Mouse (Mus musculus) ES-E14 (cell line): ENCODE measurements around the gene Nfatc4. TPM values are rescaled to one million over a fixed set of nuclear protein-coding genes. Genes with fewer than 3 reads are reported as not detected.

Source experiments
- DNase-seq: peaks from one replicate; pipeline ENCODE4 v3.0.0-alpha.2; 2013; ENCODE audit warnings: low read depth, low spot score
- H3K27ac ChIP-seq: 2 replicates; pipeline ENCODE4 v1.5.1; 2012; ENCODE audit warnings: low read depth, mild to moderate bottlenecking, low read length, moderate library complexity, mixed read lengths; ENCODE audit not compliant: poor library complexity, insufficient read depth, severe bottlenecking
- H3K36me3 ChIP-seq: 2 replicates; pipeline ENCODE4 v1.6.1; 2012; ENCODE audit warnings: mild to moderate bottlenecking, low read length, moderate library complexity, mixed read lengths; ENCODE audit not compliant: control insufficient read depth, poor library complexity, insufficient read depth, severe bottlenecking
- H3K4me1 ChIP-seq, 2 experiments: fragments of 150-350 bp in 1 of 2; sonication (generic) in 1 of 2; 2 replicates each; pipeline ENCODE4 v1.6.1; 2012; ENCODE audit warnings: low read length in 2 of 2, mild to moderate bottlenecking in 1 of 2, mixed read lengths in 1 of 2; ENCODE audit not compliant: control insufficient read depth in 2 of 2, insufficient read depth in 2 of 2, poor library complexity in 1 of 2
- H3K4me3 ChIP-seq, 2 experiments: fragments of 150-350 bp in 1 of 2; sonication (generic) in 1 of 2; 2 replicates each; pipeline ENCODE4 v1.5.1; 2012; ENCODE audit warnings: low read length in 2 of 2, low read depth in 1 of 2, mild to moderate bottlenecking in 1 of 2, mixed read lengths in 1 of 2; ENCODE audit not compliant: insufficient read depth in 1 of 2, poor library complexity in 1 of 2, severe bottlenecking in 1 of 2
- H3K9ac ChIP-seq: 2 replicates; pipeline ENCODE4 v1.6.1; 2012; ENCODE audit warnings: low read depth, mild to moderate bottlenecking, low read length, mixed read lengths; ENCODE audit not compliant: poor library complexity, insufficient read depth, severe bottlenecking
- H3K9me3 ChIP-seq: fragments of 150-350 bp; sonication (generic); 2 replicates; pipeline ENCODE4 v1.6.1; 2012; ENCODE audit warnings: low read depth, mild to moderate bottlenecking, low read length; ENCODE audit not compliant: control insufficient read depth, insufficient read depth
- CHD2 ChIP-seq: IDR thresholded peaks from 2 replicates; pipeline ENCODE4 v1.6.1; 2014; ENCODE audit warnings: mild to moderate bottlenecking, low read depth, low read length, inconsistent platforms
- HCFC1 ChIP-seq: IDR thresholded peaks from 2 replicates; pipeline ENCODE4 v1.6.1; 2012; ENCODE audit warnings: low read length, inconsistent platforms, borderline replicate concordance; ENCODE audit not compliant: insufficient read depth
- MAFK ChIP-seq: IDR thresholded peaks from 2 replicates; pipeline ENCODE4 v1.6.1; 2014; ENCODE audit warnings: mild to moderate bottlenecking, low read depth, low read length, inconsistent platforms; ENCODE audit not compliant: insufficient read depth
- ZC3H11A ChIP-seq: IDR thresholded peaks from 2 replicates; pipeline ENCODE4 v1.6.1; 2012; ENCODE audit warnings: low read depth, mild to moderate bottlenecking, inconsistent platforms, low read length, borderline replicate concordance
- ZNF384 ChIP-seq: IDR thresholded peaks from 2 replicates; pipeline ENCODE4 v1.6.1; 2012; ENCODE audit warnings: low read depth, low read length, inconsistent platforms
- in situ Hi-C, 2 experiments: fragments of 600-800 bp; cut with MboI; formaldehyde crosslinking; loops; one replicate each; pipeline ENCODE4 v1.15.1; 2025; ENCODE audit warnings: low sequenced_read_pairs in 2 of 2, inconsistent platforms in 1 of 2; ENCODE audit not compliant: unreplicated experiment in 2 of 2
- total RNA-seq: library from RNA; depleted of rRNA; stranded (reverse); fragments of 300-350 nt; gene quantifications from 2 replicates; pipeline ENCODE4 v1.2.3, GENCODE M21; 2012

Nfatc4 gene
- total RNA-seq, 1 experiment, result 6.4 TPM

GRCm38 (mm10) chr14:55869538-55869937, 46.6 kb downstream of the Nfatc4 start:
- Histone ChIP-seq H3K9me3 (no peaks in the 10 kb centered on the region), H3K4me1 (peaks cover 1 to 13% of the 10 kb centered on the region in 2 experiments), H3K27ac (no peak overlapping the region; the same call in 1 of the 2 replicates), H3K4me3 (no peak overlapping the region), H3K9ac (no peak overlapping the region), H3K36me3 (peaks cover 33% of the 10 kb centered on the region)
- in situ Hi-C loops, result no loop called here
- DNase-seq, result no peak
- TF ChIP-seq CHD2 (no peak), ZNF384 (no peak), MAFK (no peak), HCFC1 (no peak), ZC3H11A (no peak)

- H3K9me3 ChIP-seq, result no peaks in the 10 kb centered on the region
- no peak for DNase-seq
- H3K9ac ChIP-seq, result no peak overlapping the region
- no peak for TF ChIP-seq ZNF384
- TF ChIP-seq MAFK, result no peak
- no peak for TF ChIP-seq CHD2
- no peak for TF ChIP-seq ZC3H11A
- no peak for TF ChIP-seq HCFC1
- H3K27ac ChIP-seq, result no peak overlapping the region
- peaks cover 20% of the 10 kb centered on the region for H3K36me3 ChIP-seq
- H3K4me1 ChIP-seq, result peaks cover 1 to 13% of the 10 kb centered on the region in 2 experiments
- no peak overlapping the region for H3K4me3 ChIP-seq
- in situ Hi-C loops, result no loop called here
Measured at GRCm38 (mm10) chr14:55872039-55872438, 49.1 kb downstream of the Nfatc4 start.

GRCm38 (mm10) chr14:55872551-55872950, 49.6 kb downstream of the Nfatc4 start:
- in situ Hi-C loops, result no loop called here
- Histone ChIP-seq H3K4me3 (no peak overlapping the region), H3K9me3 (no peaks in the 10 kb centered on the region), H3K27ac (no peak overlapping the region), H3K4me1 (peaks cover 0 to 13% of the 10 kb centered on the region in 2 experiments; a peak in 3 of 4 replicates), H3K9ac (no peak overlapping the region), H3K36me3 (peaks cover 20% of the 10 kb centered on the region)
- TF ChIP-seq ZC3H11A (no peak), CHD2 (no peak), HCFC1 (no peak), ZNF384 (no peak), MAFK (no peak)
- DNase-seq, result no peak

- in situ Hi-C loops, result no loop called here
- no peak for DNase-seq
- no peak for TF ChIP-seq CHD2
- no peak for TF ChIP-seq ZNF384
- no peak for TF ChIP-seq ZC3H11A
- no peak for TF ChIP-seq HCFC1
- TF ChIP-seq MAFK, result no peak
- Histone ChIP-seq H3K27ac (no peak overlapping the region), H3K9ac (no peak overlapping the region), H3K4me1 (peaks cover 0 to 15% of the 10 kb centered on the region in 2 experiments; a peak in 3 of 4 replicates), H3K9me3 (no peaks in the 10 kb centered on the region), H3K36me3 (peaks cover 20% of the 10 kb centered on the region), H3K4me3 (no peak overlapping the region)
Measured at GRCm38 (mm10) chr14:55873242-55873713, 50.3 kb downstream of the Nfatc4 start.
